Mouse (Mus musculus) layer of hippocampus, postnatal 14 days (tissue): ENCODE measurements at regions not wholly inside any gene's neighbourhood (a gene's known extent, or its start where the extent isn't known, plus 50 kb on each side); places are given as distances from the start of the nearest gene placed in this dataset.

Experiments
- DNase-seq, 2 experiments: peaks; one replicate each; pipeline ENCODE4 v3.0.0; 2021 to 2022; ENCODE audit warnings: low spot score in 2 of 2, mixed read lengths in 1 of 2

GRCm38 (mm10) chr2:61246691-61247258, 283.8 kb upstream of the Rbms1 start:
- DNase-seq: no peak

DNA sequence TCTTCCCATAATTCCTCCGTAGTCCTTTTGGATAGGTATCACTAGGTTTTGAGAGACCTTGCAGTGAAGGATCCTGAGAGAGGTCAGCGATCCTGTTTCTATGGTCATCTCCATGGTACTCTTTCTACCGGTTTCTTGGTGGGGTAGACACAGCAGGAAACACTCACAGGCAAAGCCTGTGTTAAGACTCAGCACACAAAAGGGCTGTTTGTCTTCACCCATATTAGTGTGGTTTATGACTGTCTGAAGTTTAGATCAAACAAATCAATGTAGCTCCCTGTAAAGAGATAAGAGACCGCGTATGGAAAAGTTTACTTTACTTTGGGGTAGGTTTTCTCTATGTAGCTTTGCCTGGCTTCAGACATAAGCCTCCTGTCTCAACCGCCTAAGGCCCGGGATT, 282.5 kb upstream of the Rbms1 start:
- no peak for DNase-seq

GRCm38 (mm10) chr2:61221676-61222075, 258.7 kb upstream of the Rbms1 start:
- no peak for DNase-seq

DNA sequence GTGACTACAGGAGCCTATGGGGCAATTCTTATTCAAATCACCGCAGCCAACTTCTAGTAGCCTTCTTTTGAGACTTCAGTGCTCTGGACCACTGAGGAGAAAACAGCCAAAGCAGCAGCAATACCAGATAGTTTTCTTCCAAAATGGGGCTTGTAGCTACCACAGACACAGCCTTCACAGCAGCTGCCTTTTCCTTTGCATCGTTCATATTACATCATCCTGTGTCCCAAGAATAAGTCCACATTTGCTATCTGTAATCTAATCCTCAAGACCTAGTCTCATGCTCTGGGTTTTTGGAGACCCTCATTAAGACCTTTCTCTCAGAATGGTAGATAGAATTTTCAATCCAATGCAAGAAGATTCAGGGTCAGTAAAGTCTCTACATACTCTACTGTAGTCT, 258.2 kb upstream of the Rbms1 start:
- no peak for DNase-seq

DNA sequence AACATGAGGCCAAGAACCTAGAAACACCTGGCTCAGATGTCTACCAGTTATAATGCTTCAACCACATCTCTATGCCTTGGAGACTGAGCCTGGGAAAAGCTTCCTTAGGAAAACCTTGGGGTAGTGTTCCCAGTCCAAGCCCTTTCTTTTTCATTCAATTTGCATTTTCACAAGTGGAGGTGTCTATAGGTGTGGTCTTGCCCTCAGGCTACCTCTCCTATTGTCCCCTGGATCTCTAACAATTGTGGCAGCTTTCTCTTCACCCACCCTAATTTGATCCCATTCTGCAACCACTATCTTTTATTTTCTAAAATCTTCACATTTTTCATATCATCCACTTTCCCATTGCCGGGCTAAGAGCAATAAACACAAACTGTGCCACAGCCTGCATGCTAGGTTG, 251.0 kb upstream of the Rbms1 start:
- no peak for DNase-seq

DNA sequence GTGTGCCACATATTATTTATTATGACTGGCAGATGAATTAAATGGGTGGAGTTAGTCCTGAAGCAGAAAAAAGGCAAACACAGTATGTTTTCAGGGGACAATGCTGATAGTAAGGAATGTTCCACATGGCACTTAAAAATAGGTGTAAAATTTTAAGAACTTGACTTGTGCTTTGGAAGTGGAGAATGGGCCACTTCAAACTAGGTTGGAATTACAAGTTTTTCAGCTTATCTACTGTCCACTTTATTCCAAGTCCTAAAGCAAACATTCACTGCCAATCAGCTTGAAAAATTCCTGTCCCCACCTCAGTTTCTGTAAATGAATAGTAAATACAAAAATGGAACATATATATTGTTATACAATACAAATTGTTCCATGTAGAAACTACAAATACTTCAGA, 238.4 kb upstream of the Rbms1 start:
- DNase-seq: no peak

GRCm38 (mm10) chr2:61193976-61194375, 231.0 kb upstream of the Rbms1 start:
- DNase-seq: no peak

GRCm38 (mm10) chr2:61182424-61182979, 219.5 kb upstream of the Rbms1 start:
- no peak for DNase-seq

GRCm38 (mm10) chr2:61177801-61178200, 214.8 kb upstream of the Rbms1 start:
- DNase-seq: no peak

DNA sequence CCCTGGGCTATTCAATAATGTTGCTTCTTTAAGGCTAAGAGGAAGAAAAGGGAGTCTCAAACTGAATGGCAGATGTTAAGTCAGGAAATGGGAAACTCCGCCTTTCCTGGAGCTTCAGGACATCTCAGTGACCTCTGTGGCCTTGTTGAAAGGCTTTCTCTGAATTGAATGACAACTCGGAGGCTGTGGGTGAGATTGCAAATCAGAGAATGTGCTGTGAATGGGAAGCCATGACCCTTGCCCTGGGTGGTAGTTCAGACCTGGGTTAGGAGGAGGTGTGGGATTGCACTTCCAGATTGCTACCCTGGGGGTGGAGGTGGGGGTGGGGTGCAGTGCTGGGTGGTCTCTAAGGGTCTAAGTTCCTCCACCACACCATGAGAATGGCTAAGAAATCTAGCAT, 213.8 kb upstream of the Rbms1 start:
- no peak for DNase-seq

DNA sequence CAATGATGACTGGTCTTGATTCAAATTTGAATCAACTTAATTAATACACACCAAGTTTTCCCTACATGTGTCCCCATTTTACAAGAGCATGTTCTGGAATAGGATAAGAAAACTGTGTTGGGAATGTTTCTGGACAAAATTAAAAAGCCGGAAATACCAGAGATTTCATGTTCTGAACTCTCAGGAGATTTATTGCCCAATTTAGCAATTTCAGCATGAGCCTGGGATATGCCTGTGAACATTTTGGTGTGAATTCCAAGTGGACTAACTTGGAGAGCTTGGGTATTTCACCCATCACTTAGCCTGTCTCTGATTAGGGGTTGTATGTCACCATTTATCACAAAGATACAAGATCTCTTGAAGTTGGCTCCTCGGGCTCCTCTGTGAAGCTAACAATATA, 210.6 kb upstream of the Rbms1 start:
- DNase-seq: no peak

DNA sequence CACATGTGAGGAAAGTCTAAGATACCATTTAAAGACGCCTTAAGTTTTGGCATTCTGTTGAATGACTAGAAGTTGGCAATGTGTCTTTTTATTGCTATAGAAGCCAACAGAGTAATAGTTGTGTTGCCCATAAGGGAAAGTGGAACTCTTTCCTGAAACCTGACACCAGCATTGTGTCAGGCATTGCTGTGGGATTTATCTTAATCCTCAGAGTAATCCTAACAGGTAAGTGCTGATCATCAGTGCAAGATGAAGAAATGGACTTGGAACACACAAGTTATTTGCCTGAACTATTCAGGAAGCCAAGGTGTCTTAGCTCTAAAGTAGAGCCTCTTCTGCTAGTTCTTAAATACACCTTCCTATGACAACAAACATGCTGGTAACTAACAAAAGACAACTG, 198.3 kb upstream of the Rbms1 start:
- no peak for DNase-seq

DNA sequence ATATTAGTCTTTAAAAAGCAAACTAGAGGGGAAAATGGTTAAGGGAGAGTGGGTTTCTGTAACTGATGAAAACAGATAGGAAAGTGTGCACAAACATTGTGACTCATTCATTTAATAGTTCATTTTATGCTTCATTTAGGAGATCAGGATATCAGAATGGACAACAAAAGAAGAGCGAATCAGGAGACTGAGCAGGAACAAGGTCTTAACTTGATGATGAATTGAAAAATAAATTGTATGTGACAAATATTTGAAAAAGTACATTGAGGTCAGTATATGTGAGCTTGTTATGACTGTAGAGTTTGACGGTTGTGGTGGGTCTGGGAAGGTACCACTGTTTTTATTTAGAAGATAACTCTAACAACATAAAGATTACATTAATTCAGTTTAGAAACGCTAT, 196.8 kb upstream of the Rbms1 start:
- DNase-seq: no peak

DNA sequence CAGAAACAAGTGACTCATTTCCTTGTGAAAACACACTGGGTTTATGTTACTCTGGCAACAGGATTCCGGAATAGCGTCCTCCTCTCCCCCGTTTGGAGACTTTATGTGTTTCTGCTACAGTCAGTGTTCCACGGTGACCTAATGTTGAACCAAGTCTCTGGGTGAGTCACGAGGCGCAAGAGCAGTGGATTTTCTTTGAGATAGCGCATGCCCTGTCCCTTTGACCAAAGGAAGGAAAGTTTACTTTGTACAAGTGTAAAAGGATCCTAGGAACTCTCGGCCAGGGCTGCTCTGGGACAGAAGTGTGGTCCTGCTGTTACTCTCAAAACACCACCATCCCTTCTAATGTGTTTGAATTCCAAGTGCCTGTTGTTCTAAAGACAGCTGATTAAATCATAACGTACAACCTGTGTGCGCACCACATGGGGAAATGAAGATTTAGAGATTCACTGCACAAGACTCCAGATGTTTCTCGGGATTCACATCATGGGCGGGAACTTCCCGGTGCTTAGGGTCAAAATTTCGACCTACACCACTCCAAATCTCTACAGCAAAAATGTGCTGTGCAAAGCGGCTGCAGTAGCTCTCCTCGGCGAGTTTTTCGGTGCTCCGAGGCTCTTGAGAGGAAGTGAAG, 176.1 kb upstream of the Rbms1 start:
- DNase-seq: peak; percentile 4 to 37

- DNase-seq: no peak
These were observed 175.6 kb upstream of the Rbms1 start for GRCm38 (mm10) chr2:61138625-61138997.

DNA sequence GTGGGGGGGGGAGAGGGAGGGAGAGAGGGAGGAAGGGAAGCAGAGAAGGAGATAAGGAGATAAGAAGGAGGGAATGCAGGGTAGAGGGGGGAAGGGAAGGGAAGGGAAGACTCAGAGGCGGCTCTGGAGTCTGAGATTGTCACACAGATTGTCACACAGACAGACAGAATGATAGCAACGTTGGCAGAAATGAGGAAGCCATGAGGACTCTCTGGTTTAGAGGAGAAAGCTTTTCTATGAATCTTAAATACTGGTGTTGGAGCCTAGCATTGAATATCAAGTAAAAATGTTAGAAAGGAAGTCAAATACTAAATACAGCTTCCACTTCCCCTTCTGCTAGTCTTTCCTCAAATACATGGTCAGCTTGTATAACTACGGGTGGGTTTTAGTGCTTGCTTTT, 174.4 kb upstream of the Rbms1 start:
- DNase-seq: no peak

DNA sequence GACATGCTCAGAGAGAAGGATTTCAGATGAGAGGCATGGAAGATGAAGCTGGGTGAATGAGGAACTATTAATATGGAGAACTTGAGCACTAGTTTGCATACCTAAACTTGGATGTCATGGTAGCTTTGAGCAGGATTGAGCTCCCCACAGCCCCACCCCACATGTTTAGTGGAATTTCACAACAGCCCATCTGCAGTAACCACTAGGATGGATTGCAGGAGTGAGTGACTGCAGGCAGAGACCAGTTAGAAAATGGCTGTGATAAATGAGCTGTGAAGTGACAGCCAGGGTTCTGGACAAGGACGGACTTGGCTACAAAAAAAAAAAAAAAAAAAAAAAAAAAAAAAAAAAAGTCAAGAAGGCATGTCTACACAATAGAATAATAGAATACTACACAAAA, 173.9 kb upstream of the Rbms1 start:
- no peak for DNase-seq

GRCm38 (mm10) chr2:61123046-61123806, 160.2 kb upstream of the Rbms1 start:
- DNase-seq: no peak

- no peak for DNase-seq
These were observed 158.3 kb upstream of the Rbms1 start for GRCm38 (mm10) chr2:61121281-61121680.

DNA sequence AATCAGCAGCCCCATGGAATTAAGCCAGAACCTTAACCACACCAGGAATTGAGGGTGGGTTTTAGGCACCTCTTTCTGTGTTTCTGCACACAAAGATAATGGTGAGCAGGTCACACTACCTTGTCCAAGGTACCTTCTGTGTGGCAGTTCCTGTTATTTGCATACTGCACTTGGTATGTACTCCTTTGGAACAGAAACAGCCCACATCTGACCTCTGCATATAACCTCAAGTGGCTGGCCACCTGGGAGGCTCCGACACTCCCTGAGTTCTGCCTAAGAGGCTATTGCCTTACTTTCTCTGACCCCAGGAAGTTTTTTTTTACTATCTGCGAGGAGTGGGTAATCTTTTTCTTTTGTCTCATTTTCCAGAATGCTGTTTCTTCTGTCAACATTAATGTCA, 151.6 kb upstream of the Rbms1 start:
- DNase-seq: no peak

GRCm38 (mm10) chr2:61113916-61114315, 150.9 kb upstream of the Rbms1 start:
- DNase-seq: no peak

GRCm38 (mm10) chr2:61110591-61110990, 147.6 kb upstream of the Rbms1 start:
- DNase-seq: no peak

- DNase-seq: no peak
These were observed 146.6 kb upstream of the Rbms1 start for GRCm38 (mm10) chr2:61109564-61109963.
